Mouse (Mus musculus): ENCODE results near the gene Cep95. TPM values are rescaled to one million over a fixed set of nuclear protein-coding genes. Genes with fewer than 3 reads are reported as not detected.

Gene Cep95
- total and polyA plus RNA-seq, 3 experiments, result 2.7 to 6.0 (median 4.9) TPM

GRCm38 (mm10) chr11:106760511-106760910 is 28.5 kb upstream of the Cep95 start:
- peaks cover 2% of the 10 kb centered on the region; the same call in 1 of the 2 replicates for H3K4me1 ChIP-seq (ENCODE audit: control insufficient read depth, insufficient read depth, low read length)
- no peak overlapping the region for H3K4me3 ChIP-seq
- DNase-seq, result no peak
- TF ChIP-seq POLR2A (IDR thresholded peaks at IDR 0.05; ENCODE audit: insufficient read depth, low read depth, low read length) (no peak), CTCF (IDR thresholded peaks at IDR 0.05) (no peak), EP300 (IDR thresholded peaks at IDR 0.05; ENCODE audit: insufficient read depth, low read depth, low read length) (no peak)
- WGBS, result 89% methylated on average over 5 of the region's 5 CpGs
- intact Hi-C loops (cut with DNase I), result no loop called here
- H3K79me2 ChIP-seq (replicated peaks; ENCODE audit: control insufficient read depth, insufficient read depth, low read length), result no peaks in the 10 kb centered on the region
- no peaks in the 10 kb centered on the region for H3K27me3 ChIP-seq (ENCODE audit: control insufficient read depth, insufficient read depth, low read length)
- no peak overlapping the region for H3K27ac ChIP-seq
- H3K36me3 ChIP-seq (ENCODE audit: control insufficient read depth, insufficient read depth, low read length), result no peaks in the 10 kb centered on the region
- H3K9ac ChIP-seq (ENCODE audit: low read depth, low read length), result no peak overlapping the region

GRCm38 (mm10) chr11:106762139-106762799 is 26.8 kb upstream of the Cep95 start:
- TF ChIP-seq CTCF (IDR thresholded peaks at IDR 0.05) (no peak), EP300 (IDR thresholded peaks at IDR 0.05; ENCODE audit: insufficient read depth, low read depth, low read length) (no peak), POLR2A (IDR thresholded peaks at IDR 0.05; ENCODE audit: insufficient read depth, low read depth, low read length) (no peak)
- DNase-seq, result peak; percentile 53 to 68
- intact Hi-C loops (cut with DNase I), result no loop called here
- Histone ChIP-seq H3K4me3 (no peak overlapping the region), H3K36me3 (ENCODE audit: control insufficient read depth, insufficient read depth, low read length) (no peaks in the 10 kb centered on the region), H3K79me2 (replicated peaks; ENCODE audit: control insufficient read depth, insufficient read depth, low read length) (no peaks in the 10 kb centered on the region), H3K27ac (peak overlapping the region; percentile 23; the same call in 1 of the 2 replicates), H3K27me3 (ENCODE audit: control insufficient read depth, insufficient read depth, low read length) (no peaks in the 10 kb centered on the region), H3K4me1 (ENCODE audit: control insufficient read depth, insufficient read depth, low read length) (peaks cover 2% of the 10 kb centered on the region; the same call in 1 of the 2 replicates), H3K9ac (ENCODE audit: low read depth, low read length) (no peak overlapping the region)
- WGBS, result 32% methylated on average over 5 of the region's 5 CpGs

GRCm38 (mm10) chr11:106762800-106763185 is 26.3 kb upstream of the Cep95 start:
- no peak for DNase-seq
- Histone ChIP-seq H3K4me3 (no peak overlapping the region), H3K9ac (ENCODE audit: low read depth, low read length) (no peak overlapping the region), H3K27ac (peak overlapping the region; percentile 38; the same call in 1 of the 2 replicates), H3K36me3 (ENCODE audit: control insufficient read depth, insufficient read depth, low read length) (no peaks in the 10 kb centered on the region), H3K79me2 (replicated peaks; ENCODE audit: control insufficient read depth, insufficient read depth, low read length) (no peaks in the 10 kb centered on the region), H3K27me3 (ENCODE audit: control insufficient read depth, insufficient read depth, low read length) (no peaks in the 10 kb centered on the region), H3K4me1 (ENCODE audit: control insufficient read depth, insufficient read depth, low read length) (peaks cover 2% of the 10 kb centered on the region; the same call in 1 of the 2 replicates)
- intact Hi-C loops (cut with DNase I), result no loop called here
- WGBS, result 70% methylated on average over 9 of the region's 9 CpGs
- no peak for TF ChIP-seq POLR2A (IDR thresholded peaks at IDR 0.05; ENCODE audit: insufficient read depth, low read depth, low read length)

- TF ChIP-seq CTCF (IDR thresholded peaks at IDR 0.05), result no peak
- no peak for TF ChIP-seq EP300 (IDR thresholded peaks at IDR 0.05; ENCODE audit: insufficient read depth, low read depth, low read length)
- TF ChIP-seq POLR2A (IDR thresholded peaks at IDR 0.05; ENCODE audit: insufficient read depth, low read depth, low read length), result no peak
- Histone ChIP-seq H3K36me3 (ENCODE audit: control insufficient read depth, insufficient read depth, low read length) (no peaks in the 10 kb centered on the region; the same call in 1 of the 2 replicates), H3K4me3 (no peak overlapping the region), H3K4me1 (ENCODE audit: control insufficient read depth, insufficient read depth, low read length) (peaks cover 2% of the 10 kb centered on the region; the same call in 1 of the 2 replicates), H3K27me3 (ENCODE audit: control insufficient read depth, insufficient read depth, low read length) (no peaks in the 10 kb centered on the region), H3K9ac (ENCODE audit: low read depth, low read length) (no peak overlapping the region), H3K79me2 (replicated peaks; ENCODE audit: control insufficient read depth, insufficient read depth, low read length) (no peaks in the 10 kb centered on the region), H3K27ac (no peak overlapping the region)
- no peak for DNase-seq
- intact Hi-C loops (cut with DNase I), result no loop called here
- WGBS, result 88% methylated on average over 4 of the region's 4 CpGs
These were observed 22.4 kb upstream of the Cep95 start for GRCm38 (mm10) chr11:106766611-106767162.

GRCm38 (mm10) chr11:106767516-106767915 is 21.5 kb upstream of the Cep95 start:
- Histone ChIP-seq H3K9ac (ENCODE audit: low read depth, low read length) (no peak overlapping the region), H3K79me2 (replicated peaks; ENCODE audit: control insufficient read depth, insufficient read depth, low read length) (no peaks in the 10 kb centered on the region), H3K4me1 (ENCODE audit: control insufficient read depth, insufficient read depth, low read length) (no peaks in the 10 kb centered on the region), H3K27me3 (ENCODE audit: control insufficient read depth, insufficient read depth, low read length) (no peaks in the 10 kb centered on the region), H3K27ac (no peak overlapping the region), H3K36me3 (ENCODE audit: control insufficient read depth, insufficient read depth, low read length) (no peaks in the 10 kb centered on the region; the same call in 1 of the 2 replicates), H3K4me3 (no peak overlapping the region)
- WGBS, result 93% methylated on average over 4 of the region's 4 CpGs
- intact Hi-C loops (cut with DNase I), result no loop called here
- TF ChIP-seq POLR2A (IDR thresholded peaks at IDR 0.05; ENCODE audit: insufficient read depth, low read depth, low read length) (no peak), CTCF (IDR thresholded peaks at IDR 0.05) (peak; percentile 30; the same call in 1 of the 2 replicates)
- DNase-seq, result no peak
